Mouse (Mus musculus): ENCODE data around the gene Rps5.

DNA sequence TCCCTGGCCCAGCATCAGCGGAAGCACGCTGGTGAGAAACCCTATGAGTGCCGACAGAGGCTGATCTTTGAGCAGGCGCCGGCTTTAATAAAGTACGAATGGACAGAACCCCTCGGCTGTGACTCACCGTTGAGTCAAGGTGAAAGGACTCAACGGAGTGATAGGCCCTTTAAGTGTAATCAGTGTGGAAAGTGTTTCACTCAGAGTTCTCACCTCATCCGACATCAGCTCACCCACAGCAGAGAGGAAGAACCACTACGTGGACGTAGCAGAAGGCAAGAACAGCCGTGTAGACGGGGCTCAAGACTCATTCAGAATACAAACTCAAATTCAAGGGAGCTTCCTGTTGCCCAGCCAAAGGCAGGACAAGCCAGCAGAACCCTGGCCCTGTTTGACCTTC is 31.2 kb upstream of the Rps5 start:
- no peak for TF ChIP-seq POLR2A (IDR thresholded peaks at IDR 0.05; ENCODE audit: extremely low read depth, insufficient read depth, low read length)
- TF ChIP-seq CTCF (IDR thresholded peaks at IDR 0.05; ENCODE audit: extremely low read depth, insufficient read depth, low read length): no peak

Data from cortical plate, adult 2 months (tissue).